Mouse (Mus musculus): ENCODE data around the gene Spred2. TPM values are rescaled to one million over a fixed set of nuclear protein-coding genes. Genes with fewer than 3 reads are reported as not detected.

The Spred2 gene
- polyA plus RNA-seq, 1 experiment: 77.0 TPM

DNA sequence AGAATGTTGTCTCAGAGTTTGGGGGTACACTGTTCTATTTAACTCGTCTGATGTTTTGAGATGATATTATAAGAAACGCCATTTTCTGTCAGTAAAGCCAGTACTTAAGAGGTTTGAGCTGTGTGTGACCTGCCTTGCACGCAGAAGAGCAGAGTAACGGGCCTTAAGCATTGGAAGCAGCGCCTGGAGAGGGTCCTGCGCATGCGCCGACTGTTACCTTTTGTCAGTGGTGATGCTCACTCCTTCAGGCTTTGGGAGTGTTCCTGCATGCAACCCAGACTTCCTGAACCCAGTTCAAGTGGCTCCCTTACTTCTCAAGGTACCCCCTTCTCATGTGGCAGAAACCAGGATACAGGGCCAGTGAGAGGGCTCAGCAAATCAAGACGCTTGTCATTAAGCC lies 59.9 kb downstream of the Spred2 start:
- TF ChIP-seq GATA1 (IDR thresholded peaks at IDR 0.05; ENCODE audit: low read length): no peak

GRCm38 (mm10) chr11:19985283-19985854 lies 61.2 kb downstream of the Spred2 start:
- no peak for TF ChIP-seq GATA1 (IDR thresholded peaks at IDR 0.05; ENCODE audit: low read length)

GRCm38 (mm10) chr11:19986443-19986861 lies 62.3 kb downstream of the Spred2 start:
- no peak for TF ChIP-seq GATA1 (IDR thresholded peaks at IDR 0.05; ENCODE audit: low read length)

- TF ChIP-seq GATA1 (IDR thresholded peaks at IDR 0.05; ENCODE audit: low read length): no peak
Measured at GRCm38 (mm10) chr11:19986871-19987755, 62.9 kb downstream of the Spred2 start.

DNA sequence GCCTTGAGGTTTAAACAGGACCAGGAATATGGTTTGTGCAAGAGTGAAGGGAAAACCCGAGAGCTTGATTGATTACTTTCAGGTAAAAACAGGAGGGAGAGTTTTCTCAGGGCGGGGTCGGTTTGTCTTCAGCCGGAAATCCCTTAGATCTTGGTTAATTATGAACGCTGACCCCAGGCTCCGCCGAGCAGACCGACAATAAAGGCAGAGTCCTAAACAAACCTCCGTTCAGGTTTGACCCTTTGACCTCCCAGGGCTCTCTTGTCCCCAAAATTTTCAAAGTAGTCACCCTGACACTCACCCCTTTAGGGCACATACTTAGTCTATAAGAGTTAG lies 63.5 kb downstream of the Spred2 start:
- TF ChIP-seq GATA1 (IDR thresholded peaks at IDR 0.05; ENCODE audit: low read length): no peak

GRCm38 (mm10) chr11:19988224-19988623 lies 64.0 kb downstream of the Spred2 start:
- TF ChIP-seq GATA1 (IDR thresholded peaks at IDR 0.05; ENCODE audit: low read length): no peak

DNA sequence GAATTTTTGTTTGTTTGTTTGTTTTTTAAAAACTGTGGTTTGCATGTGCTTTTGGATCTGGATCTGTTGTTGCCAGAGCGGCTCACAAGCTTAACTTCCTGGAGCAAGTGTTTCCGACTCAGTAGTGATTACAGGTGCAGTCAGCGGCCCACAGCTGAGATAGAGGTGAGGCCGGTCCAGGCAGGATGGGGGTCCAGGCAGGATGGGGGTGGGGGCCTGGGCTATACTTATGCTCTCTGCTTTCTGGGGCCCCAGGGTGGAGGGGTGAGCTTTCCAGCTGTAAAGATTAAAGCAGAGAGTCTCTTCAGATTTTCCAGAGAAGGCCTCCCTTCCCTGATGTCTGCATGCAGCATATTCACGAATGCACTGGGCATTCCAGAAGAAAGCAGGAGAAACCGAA lies 64.5 kb downstream of the Spred2 start:
- no peak for TF ChIP-seq GATA1 (IDR thresholded peaks at IDR 0.05; ENCODE audit: low read length)

GRCm38 (mm10) chr11:19989141-19989910 lies 65.2 kb downstream of the Spred2 start:
- TF ChIP-seq GATA1 (IDR thresholded peaks at IDR 0.05; ENCODE audit: low read length): no peak

- TF ChIP-seq GATA1 (IDR thresholded peaks at IDR 0.05; ENCODE audit: low read length): no peak
Measured at GRCm38 (mm10) chr11:19990731-19991130, 66.6 kb downstream of the Spred2 start.

- no peak for TF ChIP-seq GATA1 (IDR thresholded peaks at IDR 0.05; ENCODE audit: low read length)
Measured at GRCm38 (mm10) chr11:19991303-19991976, 67.3 kb downstream of the Spred2 start.

GRCm38 (mm10) chr11:19992341-19993281 lies 68.4 kb downstream of the Spred2 start:
- TF ChIP-seq GATA1 (IDR thresholded peaks at IDR 0.05; ENCODE audit: low read length): peak; percentile 30

DNA sequence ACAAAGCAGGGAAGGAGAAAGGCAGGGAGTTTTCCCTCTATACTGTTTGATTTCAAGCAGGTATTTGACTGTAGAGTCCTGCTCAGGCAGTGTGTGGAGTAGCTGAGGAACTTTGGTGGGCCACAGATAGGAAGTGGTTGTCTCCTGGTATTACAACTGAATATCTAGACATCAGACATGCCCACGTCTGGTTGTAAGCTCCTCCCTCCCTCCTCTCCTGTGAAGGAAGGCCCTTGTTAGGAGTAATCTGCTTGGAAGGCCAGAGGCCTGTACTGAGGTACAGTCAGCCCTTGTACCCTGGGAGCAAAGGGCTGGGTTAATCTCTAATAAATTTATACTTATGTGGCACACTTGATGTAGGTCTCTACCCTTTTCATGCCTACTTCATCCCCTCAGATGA lies 69.6 kb downstream of the Spred2 start:
- no peak for TF ChIP-seq GATA1 (IDR thresholded peaks at IDR 0.05; ENCODE audit: low read length)

DNA sequence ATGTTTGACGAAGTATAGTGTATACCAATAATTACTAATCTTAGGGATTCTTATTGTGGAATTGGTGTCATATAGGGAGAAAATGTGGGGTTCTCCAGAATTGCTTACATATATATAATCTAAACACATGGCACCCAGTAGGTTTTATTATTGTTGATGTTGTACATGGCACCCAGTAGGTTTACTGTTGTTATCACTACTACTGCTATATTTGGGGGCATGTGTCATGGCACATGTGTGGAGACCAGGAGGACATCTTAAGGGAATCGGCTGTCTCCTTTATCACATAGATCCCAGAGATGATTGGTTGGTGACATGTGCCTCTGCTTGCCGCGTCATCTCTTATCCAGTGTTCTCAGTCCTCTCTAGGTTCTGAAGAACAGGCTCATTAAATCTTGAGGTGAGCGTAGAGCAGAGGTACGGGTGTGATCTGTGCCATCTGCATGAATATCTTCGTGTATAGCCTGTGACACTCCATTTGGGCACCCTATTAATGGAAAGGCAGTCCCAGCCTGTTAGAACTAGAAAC lies 70.2 kb downstream of the Spred2 start:
- no peak for TF ChIP-seq GATA1 (IDR thresholded peaks at IDR 0.05; ENCODE audit: low read length)

- TF ChIP-seq GATA1 (IDR thresholded peaks at IDR 0.05; ENCODE audit: low read length): no peak
Measured at GRCm38 (mm10) chr11:19997940-19998339, 73.8 kb downstream of the Spred2 start.

All from G1E-ER4 (cell line).